25 mouse cellular contexts compared by ENCODE assay signal in the genomic region with DNA sequence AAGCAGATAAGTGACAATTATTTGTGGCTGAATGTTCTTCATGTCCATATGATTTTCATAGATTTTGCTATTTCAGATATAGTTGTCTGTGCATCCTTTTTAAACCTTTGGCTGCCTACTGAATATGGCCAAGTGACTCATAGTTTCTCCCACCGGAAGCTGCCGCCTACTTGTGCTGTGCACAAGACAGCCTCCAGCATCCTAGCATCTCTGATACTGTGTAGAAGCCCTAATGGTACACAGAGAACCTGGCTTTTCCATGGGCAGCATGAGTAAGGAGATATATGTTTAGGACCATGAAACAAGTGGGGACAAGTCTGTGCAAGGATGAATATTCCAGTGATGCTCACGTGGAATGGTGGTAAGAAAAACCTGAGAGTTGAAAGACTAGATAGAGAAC. TPM values are rescaled to one million over a fixed set of nuclear protein-coding genes. Genes with fewer than 3 reads are reported as not detected.
DNase-seq lines count a peak whose midpoint lies in the region; ATAC-seq lines count a peak whose summit lies in the region.
"Had no signal": no experiment of that assay in that cellular context is flagged by ENCODE, and none has a peak within 500 bp of the region (broad histone marks: within the 10 kb centered on the region; RNA-seq: fewer than 3 reads in every experiment).

No protein-coding gene starts in this region.

- DNase-seq in frontal cortex, postnatal 25 days (ENCODE audit: low spot score in 2 of 2): no peak
- peak; percentile 39 to 70 for DNase-seq in left cerebral cortex, adult 18-20 months (ENCODE audit: low spot score in 2 of 2)
- DNase-seq in left cerebral cortex, adult 11 months (ENCODE audit: low spot score): no peak
- peak; percentile 44 for DNase-seq in right cerebral cortex, postnatal 25 days
- no peak for DNase-seq in right cerebral cortex, postnatal 4 days
- no peak for DNase-seq in kidney, postnatal 25 days
- DNase-seq in adrenal gland, postnatal 36 days: no peak
- DNase-seq: adrenal gland, adult 2 months; cerebellum, adult 8-10 months; cerebellum, postnatal 25 days; forebrain, postnatal 0 days; gastrocnemius, postnatal 10 days; heart, postnatal 10 days; kidney, adult 18-20 months; kidney, postnatal 4 days; liver, embryonic 13.5 days; lung, adult 18-20 months; lung, postnatal 10 days; retina, postnatal 1 day; spleen, adult 18-20 months; thymus, adult 2 months; thymus, postnatal 36 days had no signal

- peak; percentile 92 for ATAC-seq in frontal cortex, adult (ENCODE audit: low TSS enrichment)
- ATAC-seq: activated CD4-positive, CD25-positive, alpha-beta regulatory T cell, adult 4 months; forebrain, postnatal 0 days; midbrain, embryonic 13.5 days had no signal

RNA-seq across cellular contexts. Expression of gene Lyst, which starts 35.0 kb away (rescaled TPM):
- total RNA-seq in left cerebral cortex, adult 18-20 months (2021): 10 to 100 TPM; 51.1 to 58.6 TPM
- 10 to 100 TPM; 29.4 to 29.7 TPM for total RNA-seq in adrenal gland, postnatal 36 days (2021)

Comparison
In these comparisons a context has a peak if more than half of its experiments do, and no peak if none do; other contexts are left out.
1. DNase-seq: peak in left cerebral cortex, adult 18-20 months (2 of 2) and right cerebral cortex, postnatal 25 days (single experiment); none in frontal cortex, postnatal 25 days (0 of 2), left cerebral cortex, adult 11 months (single experiment), right cerebral cortex, postnatal 4 days (single experiment), kidney, postnatal 25 days (0 of 2) and adrenal gland, postnatal 36 days (0 of 2).